Mouse (Mus musculus) layer of hippocampus, postnatal 14 days (tissue): Measurements from ENCODE around the gene Gm14408. TPM values are rescaled to one million over a fixed set of nuclear protein-coding genes. Genes with fewer than 3 reads are reported as not detected.
"Not testable (repeated sequence)": the region's sequence is repeated elsewhere in the genome, so short reads cannot be mapped to it uniquely, and the experiment has no call there.

Experiments
- DNase-seq, 2 experiments: peaks; one replicate each; pipeline ENCODE4 v3.0.0; 2021 to 2022; ENCODE audit warnings: low spot score in 2 of 2, mixed read lengths in 1 of 2
- long read RNA-seq, 2 experiments: library from polyadenylated mRNA; stranded (forward); transcript quantifications; one replicate each; pipeline ENCODE4 v2.0.0; 2021
- total RNA-seq, 2 experiments: library from RNA; stranded (reverse); gene quantifications; 2 replicates each; pipeline ENCODE4 v1.2.3; 2021

Gene Gm14408
- total RNA-seq: not detected
- long read RNA-seq, experiment 1: 0 reads
- long read RNA-seq, experiment 2: 0 reads

DNA sequence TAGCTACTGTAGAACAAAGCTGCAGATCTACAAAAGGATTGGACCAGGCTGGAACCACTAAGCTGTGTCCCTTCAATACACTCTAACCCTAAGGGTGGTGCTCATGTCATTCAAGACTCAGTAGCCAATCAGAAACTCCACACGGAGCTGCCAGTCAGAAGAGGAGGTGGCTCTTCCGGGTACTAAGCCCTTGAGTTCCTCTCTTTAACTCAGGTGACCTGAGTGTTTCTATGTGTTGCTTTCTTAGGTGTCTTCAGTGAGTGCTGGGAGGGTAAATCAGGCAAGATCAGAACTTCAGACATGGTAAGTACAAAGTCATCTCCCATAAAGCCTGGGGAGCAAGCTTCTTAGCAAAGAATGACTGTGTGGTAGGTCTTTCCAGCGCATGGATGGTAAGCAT is at the start of gene Gm14408:
Gm14408 (plus strand) TSS at position 301 of the 400 bp plus-strand sequence.
- not testable (repeated sequence) for DNase-seq

DNA sequence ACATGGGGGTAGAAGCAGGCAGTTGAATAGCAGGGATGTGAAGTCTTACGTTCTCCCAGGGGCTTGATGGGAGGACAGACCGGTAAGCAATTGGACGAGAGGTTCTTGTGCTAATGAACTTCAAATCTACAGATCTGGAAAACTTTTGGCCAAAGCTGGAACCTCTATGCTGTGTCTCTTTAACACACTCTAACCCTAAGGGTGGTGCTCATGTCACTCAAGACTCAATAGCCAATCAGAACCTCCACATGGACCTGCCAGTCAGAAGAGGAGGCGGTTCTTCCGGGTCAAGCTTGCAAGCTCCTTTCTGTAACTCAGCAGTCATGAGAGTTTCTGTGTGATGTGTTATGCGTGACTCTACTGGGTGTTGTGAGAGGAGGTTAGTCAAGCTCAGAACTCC is 32.6 kb upstream of the Gm14408 start, which contains the start of gene Gm14295:
Gm14295 (plus strand) TSS at position 301 of the 400 bp plus-strand sequence.
- not testable (repeated sequence) for DNase-seq

DNA sequence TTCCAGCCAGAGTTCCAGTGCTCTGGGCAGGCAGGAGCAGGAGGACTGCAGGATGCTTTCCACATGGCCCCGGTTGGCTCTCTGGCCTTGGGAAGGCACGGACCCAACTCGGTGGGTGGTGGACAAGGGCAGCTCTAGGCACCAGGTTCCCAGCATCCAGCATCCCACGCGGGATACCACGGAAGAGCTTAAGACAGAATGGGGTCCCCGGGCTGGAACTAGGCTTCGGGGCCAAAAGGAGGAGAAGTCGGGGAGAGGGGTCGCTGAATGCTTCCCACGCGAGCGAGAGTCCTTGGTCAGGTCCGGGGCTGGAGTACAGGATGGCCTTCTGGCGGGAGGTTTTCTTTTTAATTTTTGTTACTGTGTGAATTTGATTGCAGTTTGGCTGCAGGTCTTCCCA is 32.2 kb upstream of the Gm14408 start:
- DNase-seq: not testable (repeated sequence)

Other genes with a start within 250 kb of the Gm14408 start
- 10 to 100 TPM in 1 of 2 experiments, 1 to 10 TPM in 1; 5.3 to 13.5 TPM for gene Gm14308, start 194.8 kb upstream of the Gm14408 start, total RNA-seq
- gene Zfp973, start 160.6 kb upstream of the Gm14408 start, total RNA-seq: 10 to 100 TPM; 12.3 to 14.5 TPM
- 10 to 100 TPM; 35.0 to 38.3 TPM for gene Gm14305, start 122.8 kb upstream of the Gm14408 start, total RNA-seq
- gene Gm14295, start 32.5 kb upstream of the Gm14408 start, total RNA-seq: 10 to 100 TPM; 15.6 to 24.2 TPM
- 10 to 100 TPM; 18.2 to 20.0 TPM for gene Gm14296, start 96.7 kb downstream of the Gm14408 start, total RNA-seq
- 10 to 100 TPM; 66.5 to 67.4 TPM for gene Gm14419, start 169.8 kb downstream of the Gm14408 start, total RNA-seq
- 1 to 10 TPM in 1 of 2 experiments, under 1 TPM in 1; 0.98 to 1.5 TPM for gene Gm14401, start 243.2 kb downstream of the Gm14408 start, total RNA-seq